Mouse (Mus musculus) layer of hippocampus, postnatal 10 days (tissue): ENCODE data around the gene Csmd2. TPM values are rescaled to one million over a fixed set of nuclear protein-coding genes. Genes with fewer than 3 reads are reported as not detected.

Source experiments
- DNase-seq, 2 experiments: peaks; one replicate each; pipeline ENCODE4 v3.0.0; 2021; ENCODE audit warnings: low spot score in 2 of 2
- long read RNA-seq: library from polyadenylated mRNA; stranded (forward); transcript quantifications from one replicate; pipeline ENCODE4 v2.0.0, GENCODE M21; 2023
- total RNA-seq, 2 experiments: library from RNA; stranded (reverse); gene quantifications; 2 replicates each; pipeline ENCODE4 v1.2.3; 2021

Gene Csmd2
- total RNA-seq = 10 to 100 TPM; 44.4 to 51.1 TPM
- long read RNA-seq, partial matches to known transcripts = 3 of 8 reads
- long read RNA-seq, other reads (novel, unspliced or antisense) = 5 of 8 reads

DNA sequence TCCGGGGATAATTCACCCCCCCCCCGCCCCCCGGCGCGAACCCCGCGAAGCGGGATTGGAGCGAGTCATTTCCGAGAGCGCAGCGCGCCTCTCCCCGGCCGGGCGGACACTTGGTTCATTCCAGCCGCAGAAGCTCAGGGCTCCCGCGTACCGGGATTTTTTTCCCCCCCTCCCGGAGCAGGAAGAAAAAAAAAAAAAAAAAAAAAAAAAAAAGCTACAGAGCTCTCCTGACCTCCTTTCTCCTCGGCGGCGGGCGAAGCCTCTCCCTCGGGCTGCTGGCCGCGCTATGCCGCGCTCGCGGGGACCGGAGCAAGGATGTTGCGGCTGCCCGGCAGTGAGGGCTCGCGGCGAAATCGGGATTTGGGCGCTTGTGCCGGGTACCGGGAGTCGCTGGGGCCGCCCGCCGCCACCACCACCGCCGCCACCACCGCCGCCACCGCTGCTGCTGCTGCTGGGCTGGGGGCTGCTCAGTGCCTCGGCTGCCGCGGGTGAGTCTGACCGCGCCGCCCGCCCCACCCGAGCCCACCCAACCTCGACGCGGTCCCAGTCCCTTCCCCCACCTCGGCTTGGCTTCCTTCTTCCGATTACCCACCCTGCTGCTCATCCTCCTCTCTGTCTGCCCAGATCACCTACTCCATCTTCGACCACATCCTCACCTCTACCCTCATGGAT, at the start of gene Csmd2:
Gene Csmd2, plus strand, starts transcription at position 74 of the 672 bp plus-strand sequence.
- peak; percentile 69 to 77 for DNase-seq

DNA sequence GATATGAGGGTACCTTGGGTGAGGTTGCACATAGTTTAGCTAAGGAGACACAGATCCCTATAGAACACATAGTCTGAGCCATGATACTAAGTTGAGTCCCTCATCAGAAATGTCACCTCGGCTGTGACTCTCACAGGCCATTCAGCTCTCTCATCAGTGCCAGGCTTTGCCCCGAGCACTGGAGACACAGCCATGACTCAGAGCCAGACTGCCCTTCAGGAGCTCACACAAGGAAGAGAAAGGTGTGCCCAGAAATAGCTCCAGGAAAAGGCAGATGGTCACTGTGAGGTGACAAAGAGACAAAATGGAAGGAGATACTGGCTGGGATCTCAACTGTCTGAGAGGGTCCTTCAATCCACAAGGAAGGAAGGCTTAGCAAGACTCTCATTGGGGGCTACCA, 40.0 kb upstream of the Csmd2 start:
- no peak for DNase-seq

DNA sequence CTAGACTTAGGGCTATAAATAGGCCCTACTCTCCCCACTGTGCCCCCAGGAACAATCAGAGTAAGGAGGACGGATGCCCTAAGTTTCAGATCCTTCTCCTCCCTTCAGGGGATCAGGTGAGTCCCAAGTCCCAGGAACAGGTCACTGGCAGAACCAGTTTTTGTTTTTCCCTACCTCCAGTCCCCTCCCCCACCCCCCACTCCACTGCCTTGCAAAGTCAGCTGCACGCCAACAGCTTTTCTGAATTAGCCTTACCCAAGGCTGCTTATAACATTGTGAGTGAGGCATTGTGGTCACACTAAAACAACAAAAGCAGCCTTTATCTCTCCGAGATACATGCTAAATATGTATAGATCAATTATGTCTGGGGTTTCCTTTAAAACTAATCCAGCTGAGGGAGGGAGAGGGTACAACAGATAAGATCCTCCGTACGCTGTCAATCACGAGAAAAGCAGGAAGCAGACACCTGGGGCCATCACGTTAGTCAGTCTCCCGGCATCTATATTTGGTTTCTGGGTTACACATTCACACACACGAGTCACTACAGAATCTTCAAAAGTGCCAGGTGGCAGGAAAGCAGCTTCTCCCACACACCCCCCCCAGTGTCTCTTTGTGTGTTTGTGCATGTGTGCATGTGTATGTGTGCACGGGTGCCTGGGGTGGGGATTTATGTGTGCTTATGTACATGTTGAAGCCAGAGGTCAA, 34.5 kb upstream of the Csmd2 start:
- DNase-seq = no peak

DNA sequence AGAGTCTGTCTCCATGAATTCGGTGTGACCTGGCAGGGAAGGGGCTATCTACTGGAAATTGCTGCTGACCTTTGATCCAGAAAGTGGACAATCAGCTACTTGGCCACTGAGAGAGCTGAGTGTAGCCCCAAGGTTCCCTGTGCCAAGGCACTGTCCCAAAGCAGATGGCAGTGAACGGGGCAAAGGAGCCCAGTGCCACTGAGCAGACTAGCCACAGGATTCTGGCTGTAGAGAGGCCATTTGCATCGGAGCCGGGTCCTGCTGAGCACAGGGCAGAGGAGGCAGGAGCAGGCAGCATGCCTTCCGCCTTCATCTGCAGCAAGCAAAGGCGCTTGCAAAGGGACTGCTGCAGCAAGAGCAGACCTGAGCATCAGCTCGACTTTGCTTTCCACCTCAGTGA, 18.6 kb upstream of the Csmd2 start:
- DNase-seq = no peak

DNA sequence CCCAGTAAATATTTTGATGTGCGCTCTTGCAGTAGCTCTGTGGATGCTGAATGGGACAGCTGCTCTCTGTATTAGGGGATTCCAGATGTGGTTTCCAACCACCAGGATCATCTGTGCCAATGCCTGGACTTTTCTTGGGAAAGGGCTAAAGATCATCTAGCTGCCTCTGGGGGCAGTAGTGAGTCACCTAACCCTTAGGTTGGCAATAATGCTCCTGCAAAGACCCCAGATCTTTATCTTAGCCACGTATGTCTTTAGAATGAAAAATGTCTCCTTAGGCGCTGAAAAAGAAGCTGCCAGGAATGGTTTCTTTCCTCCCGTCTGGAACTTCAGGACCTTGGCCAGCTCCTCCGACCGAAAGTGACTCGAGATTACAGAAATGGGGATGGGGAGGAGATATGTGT, 17.6 kb upstream of the Csmd2 start:
- DNase-seq = no peak

DNA sequence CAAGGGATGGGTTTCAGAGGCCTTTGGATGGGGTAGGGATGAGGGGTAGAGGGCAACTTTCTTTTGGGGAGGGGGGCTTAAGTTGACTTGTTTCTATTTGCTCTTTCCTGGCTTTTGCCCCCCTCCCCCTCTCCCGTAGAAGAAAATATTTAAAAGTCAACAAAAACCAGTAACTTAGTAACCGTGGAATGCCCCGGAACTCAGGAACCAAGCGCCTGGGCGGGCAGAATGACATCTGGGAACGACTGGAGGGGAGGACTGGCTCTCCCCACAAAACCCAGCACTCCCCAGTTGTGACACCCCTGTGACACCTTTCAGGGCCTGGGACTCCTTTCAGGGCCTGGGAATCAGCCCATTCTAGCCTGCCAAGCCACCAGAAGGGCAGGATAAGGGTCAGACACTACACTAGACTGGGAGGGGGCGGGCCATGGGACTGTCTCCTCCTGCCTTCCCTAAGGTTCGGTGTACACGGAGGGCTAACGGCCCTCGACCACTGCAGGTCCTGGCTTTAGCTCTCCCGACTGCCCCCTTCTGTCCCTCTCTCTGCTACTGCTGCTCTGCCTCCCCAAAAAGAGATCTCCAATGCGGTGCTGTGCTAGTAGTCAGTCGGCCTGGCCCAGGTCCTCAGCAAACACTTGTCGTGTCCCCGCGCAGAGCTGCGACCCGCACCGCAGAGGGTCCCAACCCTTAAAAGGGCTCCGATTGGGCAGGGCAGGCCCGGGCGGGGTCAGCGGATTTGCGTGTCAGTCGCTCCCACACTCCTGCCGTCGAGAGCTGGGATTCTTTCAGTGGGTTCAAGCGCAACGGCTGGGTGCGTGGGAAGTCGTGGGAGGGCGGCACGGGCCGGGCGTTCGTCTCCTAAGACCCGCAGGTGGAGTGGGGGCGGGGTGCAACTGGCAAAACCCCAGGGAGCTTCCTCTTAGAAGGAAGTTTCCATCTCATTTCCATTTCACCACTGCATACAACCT, 16.5 kb upstream of the Csmd2 start, which contains the start of gene CK137956:
Gene CK137956, minus strand, starts transcription at position 51 of the 968 bp plus-strand sequence.
- no peak for DNase-seq

DNA sequence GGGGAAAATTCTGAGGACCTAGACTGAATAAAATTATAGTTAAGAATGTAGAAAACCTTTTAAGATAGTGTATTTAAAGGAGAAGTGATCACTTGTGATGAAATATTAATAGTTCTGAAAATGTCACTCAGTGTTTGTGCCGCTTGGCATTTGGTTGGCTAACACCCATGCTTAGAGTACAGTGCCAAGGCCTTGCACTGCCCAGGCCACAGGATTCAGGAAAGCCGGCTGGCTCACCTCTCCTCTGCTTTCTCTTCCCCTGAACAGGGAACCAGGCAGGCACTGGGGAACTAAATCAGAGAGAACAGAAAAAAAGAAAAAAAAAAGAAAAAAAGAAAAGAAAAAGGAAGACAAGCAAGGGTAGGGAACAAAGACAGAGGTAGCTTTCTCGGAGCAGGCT, 14.7 kb upstream of the Csmd2 start:
- DNase-seq = no peak

DNA sequence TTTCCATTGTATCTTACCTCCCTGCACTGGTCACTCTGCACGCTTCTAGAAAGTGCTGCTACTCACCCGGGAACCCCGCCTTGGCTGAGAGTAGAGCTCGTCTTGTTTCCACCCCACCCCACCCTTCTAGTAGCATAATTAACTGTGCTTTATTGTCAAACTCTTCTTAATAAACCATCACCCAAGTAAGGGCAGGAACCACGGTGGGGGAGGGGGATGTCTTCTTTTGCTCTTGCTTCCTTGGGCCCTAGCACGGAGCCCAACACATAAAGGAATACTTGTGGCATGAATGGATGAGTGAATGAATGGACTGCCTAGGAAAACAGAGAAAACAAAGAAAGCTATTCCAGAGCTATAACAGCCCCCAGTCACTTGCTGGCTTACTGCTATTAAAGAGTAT, 6.5 kb upstream of the Csmd2 start:
- DNase-seq = no peak

DNA sequence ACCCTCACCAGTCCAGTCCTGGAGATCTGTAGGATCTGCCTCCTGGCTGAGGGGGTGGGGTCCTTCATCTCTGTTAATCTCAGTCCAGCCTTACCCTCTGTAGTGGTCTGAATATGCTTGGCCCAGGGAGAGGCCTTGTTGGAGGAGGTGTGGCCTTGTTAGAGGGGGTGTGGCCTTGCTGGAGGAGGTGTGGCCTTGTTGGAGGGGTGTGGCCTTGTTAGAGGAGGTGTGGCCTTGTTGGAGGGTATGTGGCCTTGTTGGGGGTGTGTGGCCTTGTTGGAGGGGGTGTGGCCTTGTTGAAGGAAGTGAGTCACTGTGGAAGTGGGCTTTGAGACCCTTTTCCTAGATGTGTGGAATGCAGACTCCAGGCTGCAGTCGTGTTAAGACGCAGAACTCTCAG, 3.2 kb upstream of the Csmd2 start:
- DNase-seq = no peak

DNA sequence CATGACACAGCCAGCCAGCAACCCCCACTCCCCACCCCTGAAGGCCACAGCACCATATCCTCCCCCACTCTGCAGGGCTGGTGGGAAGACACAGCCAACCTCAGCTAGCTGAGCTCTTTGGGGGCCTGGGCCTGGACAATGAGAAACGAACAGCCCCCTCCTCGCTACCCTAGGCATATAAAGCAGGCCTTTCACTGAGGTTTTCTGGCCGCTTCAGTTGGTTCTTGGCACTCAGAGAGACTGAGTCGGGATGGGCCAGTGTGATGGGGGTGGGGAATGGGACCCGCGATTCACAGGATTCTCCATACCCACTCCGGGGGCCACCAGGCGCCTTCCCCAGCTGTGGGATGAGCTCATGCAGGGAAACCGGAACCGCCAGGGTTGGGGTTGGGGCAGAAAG, 1.8 kb upstream of the Csmd2 start:
- DNase-seq = peak; percentile 67 to 75

DNA sequence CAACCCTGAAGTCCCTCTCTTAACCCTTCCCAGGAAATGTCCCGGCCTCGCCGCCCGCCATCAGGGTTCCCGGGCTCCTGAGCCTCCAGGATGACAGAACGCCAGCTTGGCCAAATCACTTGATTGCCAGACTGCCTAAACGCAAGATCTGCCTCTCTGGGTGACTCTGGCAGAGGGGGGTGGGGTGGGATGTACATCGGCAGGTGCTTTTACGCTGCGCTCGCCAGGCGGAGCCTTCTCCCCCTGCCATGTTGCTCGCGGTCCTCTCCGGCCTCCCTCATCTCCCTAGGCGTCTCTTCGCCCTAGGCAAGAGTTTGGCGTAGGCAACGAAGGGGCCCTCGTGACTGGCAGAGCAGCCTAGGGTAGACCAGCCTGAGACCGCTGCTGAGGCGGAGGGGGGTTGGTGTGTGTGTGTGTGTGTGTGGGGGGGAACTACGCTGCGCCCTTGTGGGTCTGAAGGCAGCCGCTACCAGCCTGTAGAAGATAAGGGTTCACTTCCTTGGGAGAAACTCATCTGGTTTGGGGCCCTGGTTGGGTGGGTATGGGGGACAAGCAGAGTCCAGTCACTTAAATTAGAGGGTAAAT, 1.1 kb upstream of the Csmd2 start:
- peak; percentile 20 to 55 for DNase-seq

DNA sequence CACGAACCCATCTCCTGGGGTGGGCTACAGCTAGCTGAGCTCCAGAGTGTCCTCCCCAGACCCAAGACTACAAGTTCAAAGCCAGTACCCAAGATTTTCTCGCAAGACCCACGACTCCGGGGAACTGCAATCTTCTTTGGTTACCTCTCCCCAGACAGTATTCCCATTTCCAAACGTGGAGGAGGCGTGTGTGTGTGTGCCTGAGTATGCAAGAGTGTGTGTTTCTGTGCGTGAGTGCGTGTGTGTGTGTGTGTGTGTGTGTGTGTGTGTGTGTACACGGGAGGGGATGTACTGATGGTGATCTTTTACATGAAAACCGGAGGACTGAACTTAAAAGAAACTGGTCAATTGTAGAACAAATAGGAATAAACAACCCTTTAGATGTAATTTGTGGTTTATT, 387 bp upstream of the Csmd2 start:
- DNase-seq = peak; percentile 35 to 39

DNA sequence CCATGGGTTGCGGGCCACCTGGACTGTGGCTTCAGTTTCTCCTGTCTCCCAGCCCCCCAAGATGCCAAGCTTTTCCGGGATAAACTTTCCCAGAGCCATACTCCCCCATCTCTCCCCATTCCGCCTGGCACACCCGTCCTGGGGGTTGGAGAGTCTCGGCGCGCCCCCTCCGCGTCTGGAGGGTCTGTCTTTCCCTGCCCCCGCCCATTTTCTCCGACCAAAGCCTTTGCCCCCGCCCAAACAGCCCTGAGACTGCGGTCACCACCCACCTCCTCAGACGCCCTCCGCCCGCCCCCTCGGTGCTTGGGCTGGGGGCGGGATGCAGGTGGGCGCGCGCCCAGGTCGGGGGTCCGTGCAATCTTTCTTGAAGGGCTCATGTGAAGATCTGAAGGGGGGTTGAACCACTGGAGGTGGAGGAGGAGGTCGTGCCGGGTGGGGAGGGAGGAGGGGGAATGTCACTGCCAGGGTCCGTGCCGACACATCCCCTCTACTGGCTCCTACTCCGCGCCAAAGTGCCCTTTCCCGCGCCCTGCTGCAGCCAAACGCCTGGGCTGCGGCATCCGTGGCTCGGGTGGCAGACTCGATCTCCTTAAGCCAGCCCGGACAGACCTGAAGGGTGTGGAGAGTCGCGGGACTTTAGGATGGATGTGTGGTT, 996 bp downstream of the Csmd2 start:
- DNase-seq = peak; percentile 24 to 38

DNA sequence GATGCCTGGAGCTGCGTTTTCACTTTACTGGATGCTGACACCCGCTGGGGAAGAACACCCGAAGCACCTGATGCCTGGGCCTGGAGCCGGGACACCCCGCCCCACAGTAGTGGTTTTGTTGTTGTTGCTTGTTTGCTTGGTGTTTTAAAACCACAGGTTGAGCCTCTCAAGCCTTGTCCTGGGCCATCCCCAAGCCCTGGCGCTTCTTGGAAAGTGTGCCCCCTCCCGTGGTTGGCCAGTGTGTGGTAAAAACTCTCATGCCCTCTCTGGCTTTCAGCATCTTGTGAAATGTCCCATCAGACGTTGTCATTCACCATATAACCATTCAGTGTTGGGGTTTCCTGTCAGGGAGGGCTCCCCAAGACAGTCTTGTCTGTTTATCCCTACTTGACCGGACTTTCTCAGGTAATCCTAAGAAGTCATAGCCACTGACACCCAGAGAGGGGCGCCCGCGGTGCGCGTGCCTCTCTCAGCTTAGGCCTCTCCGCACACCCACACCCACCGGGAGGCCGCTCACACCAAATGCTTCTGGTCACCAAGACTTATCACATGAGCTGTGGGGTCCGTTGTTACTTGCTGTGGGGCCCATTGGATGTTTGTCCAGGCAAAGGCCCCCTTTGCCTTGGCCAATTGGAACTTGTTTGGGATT, 1.8 kb downstream of the Csmd2 start:
- DNase-seq = peak; percentile 59 to 81

DNA sequence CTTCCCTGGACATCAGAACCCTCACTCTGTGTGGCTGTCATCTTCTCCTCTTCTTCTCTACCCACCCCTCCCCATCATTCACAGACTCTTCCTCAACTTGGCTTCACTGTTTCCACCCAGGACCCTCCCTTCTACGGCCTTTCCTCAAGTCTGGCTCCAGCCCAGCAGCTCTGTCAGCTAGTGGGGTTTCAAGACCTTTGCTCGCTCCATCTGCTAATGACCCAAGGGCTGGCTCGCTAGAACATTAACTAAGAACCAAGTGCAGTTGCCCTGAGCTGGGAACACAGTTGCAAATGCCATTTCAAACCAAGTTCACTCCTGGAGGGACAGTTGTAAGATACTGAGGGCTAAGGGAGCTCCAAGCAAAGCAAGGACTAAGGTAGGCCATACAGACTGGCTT, 11.6 kb downstream of the Csmd2 start:
- DNase-seq = no peak

DNA sequence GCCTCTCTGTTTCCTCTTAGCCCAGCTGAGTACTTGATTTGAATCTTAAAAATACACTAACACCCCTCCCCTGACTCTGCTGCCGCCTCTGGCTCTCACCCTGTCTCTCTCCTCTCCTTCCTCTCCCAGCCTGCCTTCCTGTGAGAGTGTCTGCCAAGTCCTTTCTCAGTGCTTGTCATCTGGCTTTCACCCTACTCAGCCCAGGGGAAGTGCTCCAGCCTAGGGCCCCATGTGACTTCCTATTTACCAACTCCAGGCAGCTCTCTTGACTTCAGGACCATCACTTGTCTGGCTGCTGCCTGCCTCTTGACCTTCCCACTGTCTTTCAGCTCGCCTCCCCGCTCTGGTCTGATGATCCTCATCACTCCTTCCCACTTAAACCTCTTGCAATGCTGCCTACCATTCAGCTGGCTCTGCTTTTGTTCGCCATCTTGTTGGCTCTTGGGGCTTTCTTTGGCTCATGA, 15.0 kb downstream of the Csmd2 start:
- DNase-seq = peak in 1 of 2 experiments; percentile 33

DNA sequence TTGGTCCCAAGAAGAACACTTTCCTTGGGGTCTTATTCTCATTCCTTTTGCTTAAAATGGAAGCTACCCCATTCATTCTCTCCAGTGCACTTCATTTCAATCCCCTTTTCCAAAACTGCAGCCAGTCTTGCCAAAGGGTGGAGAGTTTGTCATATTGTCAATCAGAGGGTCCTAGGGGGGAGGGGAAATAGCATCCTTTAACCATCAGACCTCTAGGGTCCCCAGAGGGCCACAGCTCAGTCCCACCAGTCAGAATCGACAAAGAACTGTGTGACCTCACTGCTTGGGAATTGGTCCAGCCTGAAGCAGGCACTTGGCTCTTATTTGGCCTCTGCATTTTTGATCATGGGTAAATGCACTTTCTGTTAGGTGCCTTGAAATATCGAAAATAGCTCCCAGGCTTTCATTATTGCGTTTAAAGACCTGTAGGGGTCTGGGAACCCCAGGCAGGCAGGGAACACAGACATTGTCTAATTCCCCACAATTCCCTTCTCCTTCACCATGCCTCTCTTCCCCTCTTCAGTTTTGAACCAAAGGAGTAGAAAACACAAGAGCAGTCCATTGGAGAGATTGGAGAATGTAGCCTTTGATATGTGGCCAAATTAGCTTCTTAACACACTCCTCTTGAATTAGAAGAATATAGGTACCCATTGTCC, 17.3 kb downstream of the Csmd2 start:
- no peak for DNase-seq

DNA sequence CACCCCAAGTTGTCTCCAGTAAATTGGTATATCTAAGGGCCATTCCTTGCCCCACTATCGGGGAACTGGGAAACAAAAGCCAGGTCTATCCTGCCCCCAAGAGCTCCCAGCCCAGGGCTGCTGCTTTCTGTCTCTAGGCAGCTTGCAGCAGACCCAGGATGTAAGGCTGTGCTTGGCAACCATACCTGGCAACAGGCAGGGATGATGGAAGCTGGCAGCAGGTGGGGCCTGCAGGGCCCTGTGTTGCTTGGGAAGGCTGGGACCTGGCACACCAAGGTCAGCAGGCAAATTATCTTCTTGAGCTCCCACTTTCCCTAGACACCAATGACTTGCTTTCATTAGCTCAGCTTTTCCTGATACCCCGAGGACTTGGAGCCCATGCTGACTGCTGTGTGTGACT, 31.8 kb downstream of the Csmd2 start:
- peak; percentile 25 to 45 for DNase-seq

DNA sequence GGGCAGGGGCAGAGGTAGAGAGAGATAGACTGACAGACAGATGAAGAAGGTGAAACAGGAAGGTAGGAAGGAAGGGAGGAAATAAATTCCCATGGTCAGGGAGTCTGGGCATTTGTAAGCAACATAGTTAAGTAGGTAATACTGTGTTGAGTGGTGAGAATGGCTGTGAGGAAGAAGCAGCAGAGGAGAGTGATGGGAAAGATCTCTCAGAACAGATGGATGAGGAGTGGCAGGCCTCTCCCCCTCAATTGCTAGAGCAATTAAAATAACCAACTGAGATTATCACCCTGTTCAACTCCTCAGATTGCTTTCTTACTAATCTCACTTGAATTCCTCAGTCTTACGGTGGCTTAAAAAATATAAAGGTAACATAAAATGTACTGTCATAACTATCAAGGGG, 40.6 kb downstream of the Csmd2 start:
- no peak for DNase-seq
